Mouse (Mus musculus) heart, adult 9 months (tissue): Measurements from ENCODE around the gene Ank3.

Source experiments
- DNase-seq, 2 experiments: peaks; one replicate each; pipeline ENCODE4 v3.0.0; 2022; ENCODE audit warnings: low spot score in 2 of 2

Gene Ank3

GRCm38 (mm10) chr10:69720452-69720851 is 321.9 kb downstream of the Ank3 start:
- no peak for DNase-seq

DNA sequence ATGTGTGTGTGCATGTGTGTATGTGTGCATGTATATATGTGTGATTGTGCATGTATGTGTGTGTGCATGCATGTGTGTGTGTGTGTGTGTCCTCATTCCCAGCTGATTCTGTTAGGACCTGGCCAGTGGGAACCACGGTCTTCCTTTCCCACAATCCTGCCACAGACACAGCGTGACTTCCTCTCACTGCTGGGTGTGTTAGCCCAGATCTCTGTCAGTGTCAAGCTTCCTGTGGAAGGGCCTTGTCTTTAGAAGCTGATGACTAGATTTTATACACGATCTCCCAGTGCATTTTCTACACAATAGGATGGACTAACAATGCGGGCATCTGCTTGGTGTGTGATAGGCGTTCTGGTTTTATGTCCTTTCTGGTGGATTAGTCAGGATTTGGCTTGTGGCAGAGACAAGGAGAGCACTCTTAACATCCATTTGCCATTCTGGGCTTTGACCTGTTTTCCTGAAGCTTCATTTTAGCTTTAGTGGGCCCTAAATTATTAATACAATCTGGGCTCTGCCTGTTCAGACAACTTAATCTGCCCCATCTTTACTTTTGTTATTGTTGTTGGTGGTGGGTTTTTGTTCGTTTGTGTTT is 322.4 kb downstream of the Ank3 start:
- DNase-seq: no peak

- no peak for DNase-seq
Observed at GRCm38 (mm10) chr10:69724159-69724558, 325.6 kb downstream of the Ank3 start.

GRCm38 (mm10) chr10:69725078-69725477 is 326.5 kb downstream of the Ank3 start:
- DNase-seq: no peak

DNA sequence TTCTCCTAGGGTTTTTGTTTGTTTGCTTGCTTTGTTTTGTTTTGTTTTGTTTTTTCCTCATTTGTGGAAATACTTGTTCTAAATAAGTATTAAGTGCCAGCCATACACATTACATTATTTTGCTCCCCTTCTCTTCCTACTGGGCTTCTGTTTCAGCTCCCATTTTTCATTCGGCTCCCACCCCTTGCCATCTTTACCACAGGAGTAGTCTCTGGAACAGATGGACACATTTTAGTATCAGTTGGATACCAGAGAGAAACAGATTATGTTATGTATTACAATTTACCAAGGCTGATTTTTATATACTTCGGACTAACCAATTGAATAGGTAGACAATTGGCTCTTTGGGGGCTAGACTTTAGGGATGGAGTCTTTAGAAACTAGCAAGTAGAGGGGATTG is 327.7 kb downstream of the Ank3 start:
- DNase-seq: no peak

DNA sequence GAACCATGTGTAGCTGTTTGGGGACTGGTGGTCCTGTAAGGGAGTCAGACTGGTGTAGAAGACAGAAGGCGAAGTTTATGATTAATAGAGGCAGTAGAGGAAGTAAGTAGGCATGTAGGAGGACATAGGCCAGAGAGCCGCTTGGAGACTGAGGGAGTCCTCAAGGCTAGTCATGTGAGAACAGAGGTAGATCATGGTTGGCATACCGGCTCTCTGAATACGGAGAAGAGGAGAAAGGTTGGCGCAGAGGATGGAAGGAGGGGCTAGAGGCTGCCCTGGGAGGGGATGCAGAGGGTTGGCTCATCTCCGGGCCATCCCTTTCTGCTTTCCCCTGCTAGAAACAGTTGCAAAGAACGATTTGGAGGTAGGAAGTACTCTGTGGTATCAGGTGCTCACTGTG is 328.2 kb downstream of the Ank3 start:
- DNase-seq: no peak

- no peak for DNase-seq
Observed at GRCm38 (mm10) chr10:69728876-69729275, 330.3 kb downstream of the Ank3 start.

DNA sequence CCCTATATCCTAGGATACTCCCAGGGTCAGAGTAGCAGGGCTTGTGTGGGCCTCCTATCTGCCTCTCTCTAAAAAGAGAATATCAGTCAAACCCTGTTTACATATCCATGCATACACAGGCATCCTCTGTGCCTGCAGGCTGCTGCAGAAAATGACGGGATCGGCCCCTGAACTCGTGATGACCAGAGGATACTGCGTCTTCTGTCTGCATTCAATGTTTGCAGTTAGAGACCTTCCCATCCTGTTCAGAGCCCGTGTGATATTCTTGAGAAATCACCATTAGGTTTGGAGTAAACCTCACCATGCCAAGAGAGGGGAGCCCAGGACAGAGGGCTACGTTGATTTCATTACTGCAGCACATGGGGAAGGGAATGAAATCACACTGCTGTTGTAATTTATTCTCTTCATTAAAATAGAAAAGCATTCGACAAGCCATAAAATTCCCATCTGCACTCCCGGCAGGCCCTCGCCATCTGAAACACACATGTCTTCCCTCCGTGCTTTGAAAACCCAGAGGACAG is 331.8 kb downstream of the Ank3 start:
- DNase-seq: no peak

DNA sequence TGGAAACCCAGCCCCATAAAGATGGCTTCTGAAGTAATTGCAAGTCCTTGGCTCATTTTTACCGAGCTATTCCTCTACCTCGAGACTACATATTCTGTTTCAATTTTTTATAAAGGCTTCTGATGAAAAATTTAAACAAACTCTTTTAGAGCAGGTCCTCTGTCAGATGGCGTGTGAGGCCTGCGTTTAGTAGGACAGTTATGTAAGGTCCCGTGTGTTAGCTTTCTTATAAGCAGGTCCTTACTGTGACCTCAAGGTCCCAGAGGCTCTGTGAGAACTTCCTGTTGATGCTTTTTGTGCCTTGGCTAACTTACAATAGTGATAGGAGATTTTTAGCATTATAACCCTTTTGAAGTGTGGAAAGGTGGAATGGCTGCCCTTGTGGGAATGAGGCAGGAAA is 332.8 kb downstream of the Ank3 start:
- no peak for DNase-seq

DNA sequence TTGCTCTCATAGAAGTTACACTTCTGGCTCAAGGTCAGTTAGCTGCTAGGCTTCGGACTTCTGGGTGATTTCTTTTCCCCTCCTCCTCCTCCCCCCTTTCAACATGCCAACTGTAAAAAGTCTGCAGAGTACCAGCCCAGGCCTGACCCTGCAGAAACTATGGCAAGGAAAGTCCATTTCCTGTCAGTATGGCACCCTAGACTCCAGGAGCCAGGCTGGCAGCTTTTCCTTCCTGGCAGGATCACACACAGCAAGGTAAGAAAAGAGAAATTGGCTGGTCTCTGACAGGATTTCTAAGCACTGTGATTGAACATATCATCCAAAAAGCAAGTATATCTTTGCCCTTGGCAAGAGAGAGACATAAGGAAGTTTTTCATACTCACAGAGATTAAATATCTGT is 333.3 kb downstream of the Ank3 start:
- DNase-seq: no peak

GRCm38 (mm10) chr10:69736241-69736640 is 337.7 kb downstream of the Ank3 start:
- no peak for DNase-seq

DNA sequence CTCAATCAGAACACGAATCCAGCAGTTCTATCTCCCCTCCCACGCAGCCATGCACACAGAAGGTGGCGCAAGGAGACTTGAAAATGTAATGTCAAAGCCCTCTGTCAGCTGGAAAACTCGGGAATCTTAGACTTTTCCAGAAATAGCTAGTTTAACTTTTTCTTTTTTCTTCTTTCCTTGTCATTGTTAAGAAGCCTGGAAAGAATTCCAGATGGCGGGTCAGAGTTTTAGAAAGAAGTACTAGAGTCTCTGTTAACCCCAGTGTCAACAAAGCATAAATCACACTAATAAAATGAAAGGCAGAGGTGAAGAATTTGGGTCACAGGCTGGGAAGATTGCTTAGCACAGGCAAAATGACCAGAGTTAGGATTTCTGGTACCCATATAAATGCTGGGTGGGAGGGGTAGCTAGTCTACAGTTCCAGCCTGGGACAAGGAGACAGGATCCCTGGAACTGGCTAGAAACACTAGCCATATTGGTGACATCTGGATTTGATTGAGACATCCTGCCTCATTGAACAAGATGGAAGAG is 340.2 kb downstream of the Ank3 start:
- no peak for DNase-seq

DNA sequence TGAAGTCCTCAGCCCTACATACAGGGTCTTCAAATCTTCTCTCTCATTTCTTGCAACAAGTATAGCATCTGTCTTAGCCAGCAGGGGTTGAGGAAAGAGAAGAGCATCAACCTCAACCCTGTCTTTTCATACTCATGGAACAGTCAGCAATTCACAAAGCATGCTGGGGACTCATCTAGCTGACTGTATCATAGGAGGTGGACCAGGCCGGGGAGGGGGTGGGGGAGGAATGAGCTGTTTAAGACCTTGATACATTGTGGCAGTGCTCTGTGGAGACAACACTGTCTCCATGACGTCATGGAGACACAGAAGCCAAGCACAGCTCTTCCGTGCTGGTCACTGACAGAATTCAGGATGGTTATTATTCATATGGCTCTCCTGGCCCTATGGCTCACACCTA is 344.0 kb downstream of the Ank3 start:
- no peak for DNase-seq

GRCm38 (mm10) chr10:69744181-69744580 is 345.6 kb downstream of the Ank3 start:
- DNase-seq: no peak

DNA sequence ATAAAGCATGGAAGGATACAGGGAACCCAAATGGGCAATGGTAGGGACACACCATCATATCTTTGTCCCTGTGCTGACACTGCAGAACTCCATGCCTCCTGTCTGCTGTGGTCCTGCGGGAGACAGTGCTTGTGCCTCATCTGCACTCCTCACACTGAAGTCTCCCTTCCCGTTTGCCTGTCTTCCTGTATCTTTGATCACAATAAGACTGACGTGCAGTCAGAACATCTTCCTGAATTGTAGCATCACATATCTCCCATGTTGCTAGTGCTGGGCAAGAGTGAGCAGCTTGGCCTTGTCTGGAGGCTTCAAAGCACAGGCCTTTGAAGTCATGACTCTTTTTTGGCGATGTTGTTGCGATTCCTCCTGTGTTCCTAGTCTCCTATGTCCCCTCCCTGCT is 346.3 kb downstream of the Ank3 start:
- DNase-seq: no peak

DNA sequence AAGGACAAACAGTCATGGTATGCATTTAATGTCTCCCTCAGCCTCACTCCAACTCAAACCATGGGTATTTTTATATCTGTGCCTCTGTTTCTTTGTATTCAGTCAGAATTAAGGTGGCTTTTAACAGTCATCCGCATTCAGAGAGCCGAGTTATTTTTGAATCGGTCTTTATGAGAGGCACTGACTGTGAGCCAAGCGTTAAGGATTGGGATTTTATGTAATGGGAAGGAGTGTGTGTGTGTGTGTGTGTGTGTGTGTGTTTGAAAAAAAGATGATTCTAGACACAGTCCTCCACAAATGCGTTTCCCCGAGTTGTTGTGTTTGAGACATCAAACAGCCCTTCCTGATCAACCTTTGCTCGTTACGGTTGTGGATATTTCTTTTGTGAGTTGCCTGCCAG is 347.7 kb downstream of the Ank3 start:
- DNase-seq: no peak

- no peak for DNase-seq
Observed at GRCm38 (mm10) chr10:69746730-69747129, 348.2 kb downstream of the Ank3 start.

- no peak for DNase-seq
Observed at GRCm38 (mm10) chr10:69751416-69751815, 352.8 kb downstream of the Ank3 start.

DNA sequence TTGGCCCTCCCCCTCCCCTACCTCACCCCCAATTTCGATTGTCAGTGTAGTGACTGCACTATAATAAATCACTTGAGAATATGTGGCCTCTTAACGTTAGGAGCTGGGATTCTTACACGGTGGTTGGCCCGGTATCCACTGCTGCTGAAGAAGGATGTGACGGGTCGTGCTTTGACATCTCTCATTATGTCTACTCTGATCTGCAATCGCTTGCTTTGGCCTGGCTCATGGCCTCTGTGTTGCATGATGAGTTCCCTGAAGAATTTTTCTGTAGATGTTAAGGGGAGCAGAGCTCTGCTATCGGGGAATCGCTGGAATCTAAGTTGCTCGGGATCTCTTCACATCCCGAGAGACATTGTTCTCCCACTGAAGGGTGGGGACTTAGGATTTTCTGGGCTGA is 354.9 kb downstream of the Ank3 start:
- DNase-seq: no peak

DNA sequence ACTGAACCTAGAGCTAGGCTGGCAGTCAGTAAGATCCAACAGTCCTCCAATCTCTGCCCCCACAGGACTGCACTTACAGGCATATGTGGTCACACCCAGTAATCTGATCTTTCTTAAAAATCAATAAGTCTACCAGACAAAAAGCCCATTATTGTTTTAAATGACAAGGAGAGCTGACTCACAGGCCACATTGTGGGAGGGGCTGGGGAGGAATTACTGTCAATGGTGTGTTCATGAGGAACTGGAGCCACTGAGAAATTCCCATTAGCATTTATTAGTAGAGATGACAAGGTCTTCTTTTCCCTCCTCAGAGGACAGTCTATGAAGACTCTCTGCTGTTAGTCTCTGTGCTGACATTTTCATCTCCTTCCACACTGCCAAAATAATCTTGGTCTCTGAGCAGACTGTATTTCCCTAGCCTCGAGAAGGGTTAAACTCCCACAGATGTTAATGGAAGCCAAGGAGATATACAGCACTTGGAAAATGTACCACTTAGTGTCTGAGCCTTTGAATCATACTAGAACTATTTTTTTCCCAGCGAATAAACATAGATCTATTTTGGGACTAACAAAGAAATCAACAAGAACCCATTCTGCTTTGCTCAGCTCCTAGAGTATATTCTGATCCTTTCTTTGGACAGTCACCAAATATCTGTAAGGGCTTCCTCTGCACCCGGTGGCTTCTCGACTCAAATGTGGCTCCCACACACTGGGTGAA is 358.5 kb downstream of the Ank3 start:
- no peak for DNase-seq

GRCm38 (mm10) chr10:69762977-69763376 is 364.4 kb downstream of the Ank3 start:
- DNase-seq: no peak

DNA sequence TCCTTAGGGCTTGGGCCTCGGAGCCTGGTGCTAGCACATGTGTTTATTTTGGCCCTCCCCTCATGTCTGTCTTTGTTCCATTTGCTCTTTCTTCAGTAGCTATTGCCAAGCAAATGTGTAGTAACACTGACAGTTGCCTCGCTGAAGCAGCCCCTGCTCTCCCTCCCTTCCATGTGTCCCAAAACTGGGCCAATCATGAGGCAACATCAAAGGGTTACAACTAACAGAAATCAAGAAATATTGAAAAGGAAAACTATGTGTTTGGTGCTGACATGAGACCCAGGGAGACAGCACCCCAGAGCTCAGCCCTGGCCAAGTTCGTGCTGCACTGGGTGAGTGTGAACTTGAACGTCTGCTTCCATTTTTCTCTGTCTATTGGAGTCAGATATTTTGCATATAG is 365.8 kb downstream of the Ank3 start:
- DNase-seq: no peak

- no peak for DNase-seq
Observed at GRCm38 (mm10) chr10:69777065-69777645, 378.6 kb downstream of the Ank3 start.
